Mouse (Mus musculus) MEL (cell line): Measurements from ENCODE around the gene Ccdc82. TPM values are rescaled to one million over a fixed set of nuclear protein-coding genes. Genes with fewer than 3 reads are reported as not detected.
A peak's percentile ranks its signal among the peaks of the same experiment; 100 is the strongest.

Experiments
- DNase-seq: peaks from one replicate; pipeline ENCODE4 v3.0.0; 2011; ENCODE audit warnings: low read depth, low spot score
- H3K27ac ChIP-seq: 2 replicates; pipeline ENCODE4 v1.5.1; 2012; ENCODE audit warnings: low read depth, mild to moderate bottlenecking, control low read depth, low read length, moderate library complexity; ENCODE audit not compliant: control insufficient read depth
- H3K27me3 ChIP-seq, 2 experiments: fragments of 150-350 bp in 1 of 2; sonication (generic) in 1 of 2; 2 replicates each; pipeline ENCODE4 v1.6.1; 2012; ENCODE audit warnings: low read length in 2 of 2, mild to moderate bottlenecking in 2 of 2, improper control_type of control experiment in 1 of 2, moderate library complexity in 1 of 2; ENCODE audit not compliant: insufficient read depth in 2 of 2, control insufficient read depth in 1 of 2
- H3K36me3 ChIP-seq, 2 experiments: 2 replicates each; pipeline ENCODE4 v1.6.1; 2012 to 2014; ENCODE audit warnings: low read length in 2 of 2, improper control_type of control experiment in 1 of 2, inconsistent platforms in 1 of 2, mild to moderate bottlenecking in 1 of 2; ENCODE audit not compliant: insufficient read depth in 2 of 2, control insufficient read depth in 1 of 2
- H3K4me1 ChIP-seq, 2 experiments: fragments of 150-350 bp in 1 of 2; sonication (generic) in 1 of 2; 2 replicates each; pipeline ENCODE4 v1.6.1; 2012; ENCODE audit warnings: low read length in 2 of 2, improper control_type of control experiment in 1 of 2, mild to moderate bottlenecking in 1 of 2; ENCODE audit not compliant: insufficient read depth in 2 of 2, control insufficient read depth in 1 of 2
- H3K4me3 ChIP-seq, 2 experiments: fragments of 150-350 bp in 1 of 2; sonication (generic) in 1 of 2; 2 replicates each; pipeline ENCODE4 v1.5.1; 2012; ENCODE audit warnings: low read depth in 2 of 2, low read length in 2 of 2, mild to moderate bottlenecking in 2 of 2, moderate library complexity in 2 of 2, control low read depth in 1 of 2, improper control_type of control experiment in 1 of 2; ENCODE audit not compliant: control insufficient read depth in 1 of 2, insufficient read depth in 1 of 2
- H3K79me2 ChIP-seq: 2 replicates; pipeline ENCODE4 v1.6.1; 2012; ENCODE audit warnings: mild to moderate bottlenecking, low read length, moderate library complexity; ENCODE audit not compliant: control insufficient read depth, poor library complexity, insufficient read depth
- H3K9ac ChIP-seq: 2 replicates; pipeline ENCODE4 v1.6.1; 2012; ENCODE audit warnings: low read depth, mild to moderate bottlenecking, control low read depth, low read length, moderate library complexity; ENCODE audit not compliant: control insufficient read depth, poor library complexity, severe bottlenecking
- H3K9me3 ChIP-seq: fragments of 150-350 bp; sonication (generic); replicated peaks from 2 replicates; pipeline ENCODE4 v1.6.1; 2012; ENCODE audit warnings: mild to moderate bottlenecking, low read length, improper control_type of control experiment, moderate library complexity; ENCODE audit not compliant: insufficient read depth
- BHLHE40 ChIP-seq: IDR thresholded peaks from 2 replicates; pipeline ENCODE4 v1.6.1; 2012; ENCODE audit warnings: low read depth, mild to moderate bottlenecking, inconsistent platforms, low read length, improper control_type of control experiment, borderline replicate concordance
- CHD2 ChIP-seq: IDR thresholded peaks from 2 replicates; pipeline ENCODE4 v1.6.1; 2011; ENCODE audit warnings: low read length, improper control_type of control experiment
- EP300 ChIP-seq, 2 experiments: IDR thresholded peaks; 2 replicates each; pipeline ENCODE4 v1.6.1; 2011; ENCODE audit warnings: improper control_type of control experiment in 2 of 2, low read length in 2 of 2, low read depth in 1 of 2, mild to moderate bottlenecking in 1 of 2
- ETS1 ChIP-seq: IDR thresholded peaks from 2 replicates; pipeline ENCODE4 v1.6.1; 2012; ENCODE audit warnings: low read depth, mild to moderate bottlenecking, inconsistent platforms, low read length, improper control_type of control experiment, moderate library complexity
- GABPA ChIP-seq: IDR thresholded peaks from 2 replicates; pipeline ENCODE4 v1.6.1; 2012; ENCODE audit warnings: low read depth, mild to moderate bottlenecking, inconsistent platforms, low read length, improper control_type of control experiment, moderate library complexity
- GATA1 ChIP-seq: IDR thresholded peaks from 2 replicates; pipeline ENCODE4 v1.6.1; 2011; ENCODE audit warnings: low read depth, low read length, improper control_type of control experiment
- HCFC1 ChIP-seq: IDR thresholded peaks from 2 replicates; pipeline ENCODE4 v1.6.1; 2012; ENCODE audit warnings: low read depth, mild to moderate bottlenecking, inconsistent platforms, low read length, improper control_type of control experiment, moderate library complexity
- KAT2A ChIP-seq: conservative IDR thresholded peaks from 2 replicates; pipeline ENCODE4 v1.6.1; 2012; ENCODE audit warnings: low read depth, low read length, improper control_type of control experiment, inconsistent platforms
- MAX ChIP-seq: IDR thresholded peaks from 2 replicates; pipeline ENCODE4 v1.6.1; 2011; ENCODE audit warnings: low read length, improper control_type of control experiment
- MEF2A ChIP-seq: IDR thresholded peaks from 2 replicates; pipeline ENCODE4 v1.6.1; 2014; ENCODE audit warnings: low read depth, mild to moderate bottlenecking, inconsistent platforms, low read length, improper control_type of control experiment; ENCODE audit not compliant: poor library complexity, insufficient replicate concordance, severe bottlenecking; ENCODE audit errors: extremely low read depth
- MXI1 ChIP-seq: IDR thresholded peaks from 2 replicates; pipeline ENCODE4 v1.6.1; 2011; ENCODE audit warnings: mild to moderate bottlenecking, low read depth, low read length, improper control_type of control experiment
- MYC ChIP-seq: IDR thresholded peaks from 2 replicates; pipeline ENCODE4 v1.6.1; 2011; ENCODE audit warnings: low read depth, mild to moderate bottlenecking, low read length, improper control_type of control experiment, moderate library complexity
- POLR2AphosphoS2 ChIP-seq: IDR thresholded peaks from 2 replicates; pipeline ENCODE4 v1.6.1; 2011; ENCODE audit warnings: low read length, improper control_type of control experiment
- POLR2AphosphoS5 ChIP-seq: IDR thresholded peaks from 2 replicates; pipeline ENCODE4 v1.6.1; 2012; ENCODE audit warnings: low read depth, borderline replicate concordance, mild to moderate bottlenecking, inconsistent platforms, low read length, moderate library complexity, mixed read lengths
- RCOR1 ChIP-seq: IDR thresholded peaks from 2 replicates; pipeline ENCODE4 v1.6.1; 2012; ENCODE audit warnings: low read depth, mild to moderate bottlenecking, inconsistent platforms, low read length, improper control_type of control experiment
- SMC3 ChIP-seq: IDR thresholded peaks from 2 replicates; pipeline ENCODE4 v1.6.1; 2011; ENCODE audit warnings: low read depth, low read length, improper control_type of control experiment
- TAL1 ChIP-seq: IDR thresholded peaks from 2 replicates; pipeline ENCODE4 v1.6.1; 2012; ENCODE audit warnings: mild to moderate bottlenecking, inconsistent platforms, low read length, moderate library complexity, mixed read lengths
- TCF12 ChIP-seq: IDR thresholded peaks from 2 replicates; pipeline ENCODE4 v1.6.1; 2014; ENCODE audit warnings: low read depth, mild to moderate bottlenecking, inconsistent platforms, low read length, improper control_type of control experiment, moderate library complexity
- USF1 ChIP-seq: IDR thresholded peaks from 2 replicates; pipeline ENCODE4 v1.6.1; 2014; ENCODE audit warnings: low read depth, mild to moderate bottlenecking, inconsistent platforms, low read length, improper control_type of control experiment, moderate library complexity
- USF2 ChIP-seq, 2 experiments: IDR thresholded peaks; 2 replicates each; pipeline ENCODE4 v1.6.1; 2011 to 2012; ENCODE audit warnings: improper control_type of control experiment in 2 of 2, low read length in 2 of 2, borderline replicate concordance in 1 of 2, inconsistent platforms in 1 of 2, low read depth in 1 of 2, mild to moderate bottlenecking in 1 of 2; ENCODE audit not compliant: insufficient read depth in 1 of 2
- ZC3H11A ChIP-seq: IDR thresholded peaks from 2 replicates; pipeline ENCODE4 v1.6.1; 2012; ENCODE audit warnings: low read depth, mild to moderate bottlenecking, inconsistent platforms, low read length, improper control_type of control experiment
- ZNF384 ChIP-seq: IDR thresholded peaks from 2 replicates; pipeline ENCODE4 v1.6.1; 2012; ENCODE audit warnings: low read depth, mild to moderate bottlenecking, inconsistent platforms, low read length, improper control_type of control experiment
- polyA plus RNA-seq, 2 experiments: library from polyadenylated mRNA; stranded (reverse) in 1 of 2; unstranded in 1 of 2; fragments of >175 nt in 1 of 2; fragments of >200 nt in 1 of 2; gene quantifications; 2 replicates each; pipeline versions ENCODE4 v1.2.1 to v1.2.4; 2012; ENCODE audit warnings: low replicate concordance in 2 of 2, low read depth in 1 of 2; ENCODE audit not compliant: insufficient read length in 2 of 2, insufficient read depth in 1 of 2, missing spikeins in 1 of 2
- total RNA-seq: library from RNA; depleted of rRNA; stranded (reverse); fragments of 300-350 nt; gene quantifications from 2 replicates; pipeline ENCODE4 v1.2.3, GENCODE M21; 2012

The Ccdc82 gene
- total and polyA plus RNA-seq, 3 experiments = 8.4 to 79.8 (median 15.0) TPM

GRCm38 (mm10) chr9:13203681-13204080, 43.1 kb upstream of the Ccdc82 start:
- peak; percentile 92 for TF ChIP-seq TCF12
- TF ChIP-seq MAX = peak; percentile 44; the same call in 1 of the 2 replicates
- peak; percentile 66 for TF ChIP-seq RCOR1
- no peak for TF ChIP-seq HCFC1
- TF ChIP-seq MEF2A = no peak
- no peak for TF ChIP-seq ZC3H11A
- 0 out of 2 replicates have a peak, but pooled peaks have one; percentile 12 for TF ChIP-seq USF1
- peak; percentile 43; the same call in 1 of the 2 replicates for TF ChIP-seq ETS1
- peak; percentile 70 to 86 for TF ChIP-seq EP300 (IDR thresholded peaks at IDR 0.05; ENCODE audit: low read depth in 1 of 2, low read length in 2 of 2)
- TF ChIP-seq TAL1 = peak; percentile 17; the same call in 1 of the 2 replicates
- no peak for TF ChIP-seq GABPA
- no peak for TF ChIP-seq MYC
- TF ChIP-seq GATA1 = peak; percentile 70
- H3K27ac ChIP-seq = no peak overlapping the region
- peak; percentile 47 for DNase-seq

GRCm38 (mm10) chr9:13206369-13206768, 40.4 kb upstream of the Ccdc82 start:
- no peak overlapping the region for H3K27ac ChIP-seq
- H3K79me2 ChIP-seq = no peaks in the 10 kb centered on the region
- peaks cover 2 to 5% of the 10 kb centered on the region in 2 experiments; a peak in 1 of 4 replicates for H3K4me1 ChIP-seq
- TF ChIP-seq ZC3H11A (no peak), ZNF384 (no peak)
- no peak for DNase-seq
- H3K9ac ChIP-seq = no peak overlapping the region
- H3K27me3 ChIP-seq = no peaks in the 10 kb centered on the region; a peak in 1 of 4 replicates
- no peaks in the 10 kb centered on the region for H3K9me3 ChIP-seq
- H3K36me3 ChIP-seq = no peaks in the 10 kb centered on the region
- no peak overlapping the region for H3K4me3 ChIP-seq

More at GRCm38 (mm10) chr9:13203681-13204080, 43.1 kb upstream of the Ccdc82 start:
- Histone ChIP-seq H3K4me1 (peaks cover 2 to 5% of the 10 kb centered on the region in 2 experiments; a peak in 1 of 4 replicates), H3K4me3 (no peak overlapping the region), H3K36me3 (no peaks in the 10 kb centered on the region), H3K9ac (no peak overlapping the region), H3K9me3 (no peaks in the 10 kb centered on the region), H3K27me3 (no peaks in the 10 kb centered on the region; a peak in 1 of 4 replicates), H3K79me2 (no peaks in the 10 kb centered on the region)

GRCm38 (mm10) chr9:13225872-13226271, 20.9 kb upstream of the Ccdc82 start:
- no peaks in the 10 kb centered on the region for H3K79me2 ChIP-seq
- no peaks in the 10 kb centered on the region for H3K36me3 ChIP-seq
- DNase-seq = no peak
- no peak overlapping the region for H3K9ac ChIP-seq
- no peak overlapping the region for H3K27ac ChIP-seq
- TF ChIP-seq POLR2AphosphoS5 = peak; percentile 97; the same call in 1 of the 2 replicates
- TF ChIP-seq MXI1 = no peak
- no peak for TF ChIP-seq SMC3
- TF ChIP-seq TAL1 = no peak
- no peak for TF ChIP-seq GATA1
- TF ChIP-seq KAT2A = no peak
- TF ChIP-seq BHLHE40 = no peak
- no peak for TF ChIP-seq CHD2
- TF ChIP-seq MAX = peak; percentile 23; the same call in 1 of the 2 replicates
- TF ChIP-seq POLR2AphosphoS2 = no peak
- TF ChIP-seq USF2 (IDR thresholded peaks at IDR 0.05; ENCODE audit: borderline replicate concordance in 1 of 2, insufficient read depth in 1 of 2, low read depth in 1 of 2, low read length in 2 of 2) = no peak
- TF ChIP-seq USF1 = no peak
- no peak for TF ChIP-seq HCFC1
- no peaks in the 10 kb centered on the region for H3K9me3 ChIP-seq
- peaks cover 2 to 8% of the 10 kb centered on the region in 2 experiments; a peak in 2 of 4 replicates for H3K27me3 ChIP-seq
- H3K4me3 ChIP-seq = no peak overlapping the region
- H3K4me1 ChIP-seq = no peaks in the 10 kb centered on the region
